Mouse (Mus musculus) right cerebral cortex, postnatal 10 days (tissue): ENCODE results near the gene Fam53b.
A peak's percentile ranks its signal among the peaks of the same experiment; 100 is the strongest.

Experiments
- DNase-seq, 2 experiments: peaks; one replicate each; pipeline ENCODE4 v3.0.0; 2021; ENCODE audit warnings: low spot score in 2 of 2

Fam53b gene

GRCm38 (mm10) chr7:132810879-132811278 lies 2.8 kb downstream of the Fam53b start:
- peak; percentile 89 to 93 for DNase-seq

DNA sequence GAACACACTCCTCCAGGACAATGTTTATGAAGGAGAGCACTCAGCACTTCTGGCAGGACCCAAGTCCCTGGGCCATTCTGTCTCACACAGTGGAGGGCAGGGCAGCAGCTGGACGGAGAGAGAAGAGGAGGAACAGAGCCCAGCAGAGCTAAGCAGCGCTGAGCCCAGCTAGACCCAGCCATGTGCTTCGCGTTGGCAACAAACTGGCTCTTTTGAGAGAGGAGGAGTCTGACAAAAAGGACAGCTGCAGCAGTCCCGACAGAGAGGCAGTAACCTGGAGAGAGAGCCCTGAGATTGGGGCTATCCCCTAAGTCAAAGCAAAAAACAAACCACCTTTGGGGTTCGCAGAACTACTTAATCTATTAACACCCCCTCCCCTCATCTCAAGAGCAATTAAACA lies 3.3 kb downstream of the Fam53b start:
- peak; percentile 69 to 80 for DNase-seq

DNA sequence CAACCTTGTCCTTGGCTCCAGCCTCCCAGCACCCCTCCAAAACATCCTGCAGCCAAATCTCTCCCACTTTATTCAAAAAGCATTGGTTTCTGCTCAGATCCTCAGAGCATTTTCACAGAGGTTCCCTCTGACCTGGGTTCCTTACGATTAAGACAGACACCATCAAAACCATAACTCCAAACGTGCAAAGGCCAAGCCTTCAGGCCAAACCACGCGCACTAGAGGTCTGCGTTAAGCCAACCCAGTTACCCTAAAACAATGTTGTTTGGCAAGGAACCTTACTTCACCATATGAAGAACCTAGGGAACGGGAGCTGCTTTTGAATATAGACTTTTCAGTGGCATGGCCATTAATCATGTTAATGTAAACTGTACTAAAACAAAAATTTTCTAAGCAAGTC lies 4.0 kb downstream of the Fam53b start:
- no peak for DNase-seq

GRCm38 (mm10) chr7:132808841-132809682 lies 4.6 kb downstream of the Fam53b start:
- DNase-seq = peak; percentile 51 to 53

- peak in 1 of 2 experiments; percentile 36 for DNase-seq
Measured at GRCm38 (mm10) chr7:132808051-132808796, 5.5 kb downstream of the Fam53b start.

DNA sequence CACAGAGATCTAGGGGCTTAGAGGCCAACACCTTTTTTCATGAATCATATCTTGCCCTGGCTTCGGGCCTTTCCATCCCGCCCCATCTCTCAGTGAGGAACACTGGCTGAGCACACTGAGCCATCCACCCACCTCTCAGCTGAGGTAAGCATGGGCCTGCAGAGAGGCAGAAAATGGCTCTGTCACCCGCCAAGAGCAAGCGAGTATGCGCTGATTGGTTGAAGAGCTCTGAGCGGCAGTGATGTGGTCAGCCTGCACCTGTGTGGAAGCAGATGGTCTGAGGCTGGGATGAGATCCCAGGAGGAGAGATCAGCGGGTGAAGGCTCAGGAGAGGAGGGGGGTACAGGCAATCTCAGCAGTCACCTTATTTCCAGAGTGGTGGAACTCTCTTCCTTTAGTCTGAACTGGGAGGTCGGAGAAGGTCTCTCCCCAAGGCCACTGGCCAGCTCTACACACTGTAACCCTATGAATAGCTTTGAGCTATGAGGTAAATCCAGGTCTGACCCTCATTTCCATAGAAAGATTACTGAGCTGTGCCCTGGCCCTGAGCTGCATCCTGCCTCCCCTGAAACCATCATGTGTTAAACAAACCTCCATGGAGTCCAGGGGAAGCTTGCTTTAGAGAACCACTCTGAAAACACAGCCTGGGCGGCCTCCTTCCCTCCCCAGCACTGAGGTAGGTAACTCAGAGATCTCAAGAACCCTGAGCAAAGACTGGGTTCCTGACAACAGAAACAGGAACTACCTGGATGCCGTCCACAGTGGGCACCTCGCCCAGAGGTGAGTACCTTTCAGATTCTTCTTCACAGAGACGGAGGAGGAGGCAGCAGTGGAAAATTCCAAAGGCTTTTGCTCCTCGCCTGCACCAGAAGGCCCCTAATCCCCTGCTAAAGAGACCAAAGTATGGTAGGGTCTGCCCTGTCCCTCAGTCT lies 6.5 kb downstream of the Fam53b start:
- DNase-seq = peak in 1 of 2 experiments; percentile 39

GRCm38 (mm10) chr7:132806286-132806685 lies 7.4 kb downstream of the Fam53b start:
- peak; percentile 51 to 61 for DNase-seq

GRCm38 (mm10) chr7:132804951-132805350 lies 8.7 kb downstream of the Fam53b start:
- DNase-seq = no peak

DNA sequence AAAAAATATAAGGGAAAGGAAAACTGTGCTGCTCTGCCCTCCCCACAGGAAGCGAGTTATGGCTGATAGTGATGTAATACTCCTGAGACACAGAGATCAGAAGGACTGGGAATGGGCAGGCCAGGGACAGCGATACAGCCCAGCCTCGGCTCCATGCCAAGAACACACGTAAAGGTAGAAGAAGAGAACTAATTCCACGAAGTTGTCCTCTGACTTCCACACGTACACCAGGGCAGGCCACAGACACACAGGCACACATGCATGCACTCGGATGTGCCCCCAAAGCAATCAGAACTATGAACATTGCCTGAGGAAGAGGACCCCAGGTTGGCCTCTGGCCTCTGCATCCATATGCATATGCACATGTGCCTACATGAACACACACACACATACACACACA lies 9.2 kb downstream of the Fam53b start:
- peak in 1 of 2 experiments; percentile 20 for DNase-seq

DNA sequence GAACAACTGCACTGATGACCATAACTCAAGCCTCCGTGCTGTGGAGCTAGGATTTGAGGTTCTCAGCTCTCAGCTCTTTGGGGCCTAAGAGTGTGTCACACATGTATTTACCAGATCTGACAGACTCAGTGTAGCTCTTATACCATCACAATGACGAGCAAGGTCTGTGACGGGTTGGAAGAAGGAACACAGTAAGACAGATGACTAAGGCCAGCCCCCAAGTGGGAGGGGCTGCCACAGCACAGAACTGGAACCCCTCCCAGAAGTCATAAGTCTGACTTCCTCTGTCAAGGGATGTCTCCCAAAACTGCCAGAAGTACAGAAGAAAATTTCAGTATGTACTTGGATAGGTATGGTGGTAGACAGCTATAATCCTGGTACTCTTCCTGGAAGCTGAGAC lies 9.7 kb downstream of the Fam53b start:
- peak in 1 of 2 experiments; percentile 18 for DNase-seq

DNA sequence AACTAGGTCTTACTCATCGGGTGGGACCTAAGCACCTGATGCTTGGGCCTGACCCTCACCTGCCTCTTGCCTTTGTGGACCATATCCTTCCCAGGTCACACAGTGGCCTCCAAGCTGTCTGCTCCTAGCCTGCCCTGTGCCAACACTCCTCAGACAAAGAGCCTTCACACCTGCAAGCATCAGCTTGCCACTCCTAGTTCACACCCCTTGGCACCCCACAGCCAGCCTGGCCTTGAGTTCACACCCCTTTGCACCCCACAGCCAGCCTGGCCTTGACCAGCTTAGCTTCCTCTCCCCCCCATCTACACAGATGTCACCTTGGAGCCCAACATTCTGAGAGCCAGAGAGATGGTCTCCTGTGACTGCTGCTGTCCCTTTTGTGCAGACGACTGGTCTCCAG lies 10.3 kb downstream of the Fam53b start:
- no peak for DNase-seq

DNA sequence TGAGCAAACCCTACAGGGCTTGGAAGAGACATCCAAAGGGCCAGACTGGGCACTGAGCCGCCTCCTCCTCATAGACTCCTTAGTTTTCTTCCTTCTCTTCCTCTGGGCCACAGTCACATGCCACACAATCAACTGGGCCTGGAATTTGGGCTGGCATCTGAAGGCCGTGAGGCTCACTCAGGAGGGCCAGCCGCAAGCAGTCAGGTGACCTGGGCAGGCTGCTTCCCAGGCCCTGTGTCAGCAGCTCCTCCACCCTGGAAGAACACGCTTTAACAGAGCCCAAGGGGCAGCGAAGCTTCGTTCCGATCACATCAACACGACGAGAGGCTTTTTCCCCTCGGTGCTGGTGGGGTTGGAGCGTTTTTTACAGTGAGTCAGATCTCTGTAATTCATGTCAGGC lies 11.0 kb downstream of the Fam53b start:
- DNase-seq = peak in 1 of 2 experiments; percentile 16

- no peak for DNase-seq
Measured at GRCm38 (mm10) chr7:132802066-132802465, 11.6 kb downstream of the Fam53b start.

DNA sequence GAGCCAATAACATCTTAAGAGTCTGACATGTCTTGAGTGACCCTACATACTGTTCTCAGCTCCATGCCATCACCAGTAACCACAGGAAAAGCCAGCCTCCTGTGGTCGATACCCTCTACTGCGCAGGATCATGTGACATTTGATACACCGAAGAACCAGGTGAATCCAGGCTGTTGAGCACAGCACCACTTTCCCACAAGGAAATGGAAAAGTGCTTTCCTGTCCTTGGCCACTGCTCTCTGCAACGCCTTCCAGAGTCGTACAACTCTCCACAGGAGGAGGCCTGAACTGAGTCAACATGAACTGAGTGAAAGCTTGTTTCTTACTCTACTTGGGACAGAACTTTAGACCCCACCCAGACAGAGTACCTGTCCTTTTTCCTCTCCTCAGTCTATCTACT lies 12.2 kb downstream of the Fam53b start:
- DNase-seq = peak in 1 of 2 experiments; percentile 9

GRCm38 (mm10) chr7:132800868-132801267 lies 12.8 kb downstream of the Fam53b start:
- peak in 1 of 2 experiments; percentile 18 for DNase-seq

- DNase-seq = no peak
Measured at GRCm38 (mm10) chr7:132799119-132800016, 14.3 kb downstream of the Fam53b start.

- DNase-seq = no peak
Measured at GRCm38 (mm10) chr7:132795141-132795540, 18.5 kb downstream of the Fam53b start.

DNA sequence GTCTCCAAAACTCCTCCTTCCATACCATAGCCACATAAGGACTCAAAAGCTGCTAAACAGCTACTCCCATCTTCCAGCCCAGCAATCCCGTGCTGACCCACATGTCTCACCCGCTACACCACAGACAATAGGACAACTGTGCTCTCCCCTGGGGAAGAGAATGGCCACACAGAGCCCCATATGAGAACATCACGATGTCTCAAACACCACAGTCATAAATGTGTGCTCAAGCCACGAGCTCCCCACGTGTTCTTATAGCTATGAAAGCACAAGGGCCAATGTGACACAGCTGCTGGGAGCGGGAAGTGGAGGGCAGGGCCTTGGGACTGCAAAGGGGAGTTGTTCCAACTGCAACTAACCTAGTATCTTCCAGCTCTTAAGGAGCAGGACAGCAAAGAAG lies 20.2 kb downstream of the Fam53b start:
- DNase-seq = no peak

- no peak for DNase-seq
Measured at GRCm38 (mm10) chr7:132790447-132791219, 23.1 kb downstream of the Fam53b start.

DNA sequence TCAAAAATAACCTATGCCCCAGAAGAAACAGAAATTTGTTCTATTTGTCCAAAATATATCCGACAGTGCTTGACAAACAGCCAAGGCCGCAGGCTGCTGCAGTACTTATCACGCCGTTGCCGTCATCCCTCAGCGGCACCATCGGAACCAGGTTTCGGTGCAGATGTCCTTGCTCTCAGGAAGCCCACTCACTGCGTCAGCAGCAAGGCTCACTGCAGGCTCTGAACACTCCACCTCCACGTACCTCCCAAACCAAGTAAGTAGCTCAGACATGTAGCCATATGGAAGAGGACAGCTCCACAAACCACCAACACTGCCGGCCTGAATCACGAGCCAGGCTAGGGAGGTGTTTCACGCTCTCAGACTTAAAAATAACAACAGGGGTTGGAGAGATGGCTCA lies 24.9 kb downstream of the Fam53b start:
- DNase-seq = peak; percentile 59 to 78
